Mouse (Mus musculus) neutrophil, adult 65 days (primary cell): ENCODE results near the gene Gm8453. TPM values are rescaled to one million over a fixed set of nuclear protein-coding genes. Genes with fewer than 3 reads are reported as not detected.

Source experiments
- total RNA-seq: library from RNA; stranded (reverse); gene quantifications from 2 replicates; pipeline ENCODE4 v1.2.4, GENCODE M21; 2023

The Gm8453 gene
- not detected in 2 replicates for total RNA-seq

GRCm38 (mm10) chr7:22229384-22229783, at the start of gene Gm8453:
Gene Gm8453 (minus strand): TSS chr7:22229484.

GRCm38 (mm10) chr7:22201164-22201563, 28.1 kb downstream of the Gm8453 start, which contains the start of gene Gm8653:
Gene Gm8653 (minus strand): TSS chr7:22201264.

GRCm38 (mm10) chr7:22189077-22189476, 40.2 kb downstream of the Gm8453 start, which contains the start of gene Vmn1r143:
Gene Vmn1r143 (plus strand): TSS chr7:22189377.

Other genes starting within 250 kb of the Gm8453 start
- not detected in 2 replicates for gene Vmn1r137, start 234.9 kb downstream of the Gm8453 start, total RNA-seq
- not detected in 2 replicates for gene Vmn1r138, start 200.6 kb downstream of the Gm8453 start, total RNA-seq
- gene Gm6176, start 173.2 kb downstream of the Gm8453 start, total RNA-seq: not detected in 2 replicates
- not detected in 2 replicates for gene Vmn1r139, start 160.4 kb downstream of the Gm8453 start, total RNA-seq
- not detected in 2 replicates for gene Gm16451, start 111.2 kb downstream of the Gm8453 start, total RNA-seq
- gene Gm10666, start 94.7 kb downstream of the Gm8453 start, total RNA-seq: not detected in 2 replicates
- gene Vmn1r142, start 65.4 kb downstream of the Gm8453 start, total RNA-seq: not detected in 2 replicates
- gene Vmn1r143, start 40.1 kb downstream of the Gm8453 start, total RNA-seq: not detected in 2 replicates
- not detected in 2 replicates for gene Gm8653, start 28.2 kb downstream of the Gm8453 start, total RNA-seq
- not detected in 2 replicates for gene Gm4187, start 100.2 kb upstream of the Gm8453 start, total RNA-seq
- gene Gm8660, start 141.6 kb upstream of the Gm8453 start, total RNA-seq: not detected in 2 replicates
- gene Vmn1r148, start 184.1 kb upstream of the Gm8453 start, total RNA-seq: not detected in 2 replicates
- gene Vmn1r149, start 208.7 kb upstream of the Gm8453 start, total RNA-seq: not detected in 2 replicates
- not detected in 2 replicates for gene Gm10665, start 234.6 kb upstream of the Gm8453 start, total RNA-seq